Mouse (Mus musculus): ENCODE data around the gene Elovl1. TPM values are rescaled to one million over a fixed set of nuclear protein-coding genes. Genes with fewer than 3 reads are reported as not detected.

Elovl1 gene
- 187 TPM for polyA plus RNA-seq (2017; shearing (Covaris generic))

DNA sequence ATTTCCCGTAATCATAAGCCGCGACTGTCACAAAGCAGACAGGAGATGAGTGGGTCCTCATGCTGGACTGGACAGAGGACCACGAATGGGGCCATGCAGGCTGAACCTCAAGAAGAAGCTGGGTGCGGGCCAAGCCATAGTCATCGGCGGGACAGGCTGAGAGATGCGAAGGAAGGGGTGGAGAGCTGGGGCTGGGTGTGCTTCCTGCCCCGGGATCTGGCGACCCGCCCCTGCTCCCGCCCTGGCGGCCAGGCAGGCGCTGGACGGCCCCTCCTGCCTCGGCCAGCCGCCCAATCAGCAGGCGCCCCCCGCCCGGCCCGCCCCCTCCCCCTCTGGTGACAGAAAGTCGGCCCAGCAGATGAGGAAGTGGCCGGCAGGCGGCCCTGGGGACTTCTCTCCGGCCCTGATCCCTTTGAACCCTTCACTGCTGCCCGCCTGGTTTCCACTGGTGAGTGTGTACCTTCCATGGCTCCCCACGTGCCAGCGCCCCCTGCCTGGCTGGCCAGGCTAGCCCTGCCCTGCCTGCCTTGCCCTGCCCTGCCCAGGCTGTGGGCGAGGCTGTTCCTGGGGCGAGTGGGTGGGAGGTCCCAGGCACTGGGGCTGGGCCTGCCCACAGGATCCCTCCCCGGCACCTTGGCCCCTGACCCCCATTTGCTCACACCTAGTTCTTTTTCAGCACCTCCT, at the start of gene Elovl1:
Gene Elovl1 (plus strand): TSS at position 326 of the 684 bp plus-strand sequence.

DNA sequence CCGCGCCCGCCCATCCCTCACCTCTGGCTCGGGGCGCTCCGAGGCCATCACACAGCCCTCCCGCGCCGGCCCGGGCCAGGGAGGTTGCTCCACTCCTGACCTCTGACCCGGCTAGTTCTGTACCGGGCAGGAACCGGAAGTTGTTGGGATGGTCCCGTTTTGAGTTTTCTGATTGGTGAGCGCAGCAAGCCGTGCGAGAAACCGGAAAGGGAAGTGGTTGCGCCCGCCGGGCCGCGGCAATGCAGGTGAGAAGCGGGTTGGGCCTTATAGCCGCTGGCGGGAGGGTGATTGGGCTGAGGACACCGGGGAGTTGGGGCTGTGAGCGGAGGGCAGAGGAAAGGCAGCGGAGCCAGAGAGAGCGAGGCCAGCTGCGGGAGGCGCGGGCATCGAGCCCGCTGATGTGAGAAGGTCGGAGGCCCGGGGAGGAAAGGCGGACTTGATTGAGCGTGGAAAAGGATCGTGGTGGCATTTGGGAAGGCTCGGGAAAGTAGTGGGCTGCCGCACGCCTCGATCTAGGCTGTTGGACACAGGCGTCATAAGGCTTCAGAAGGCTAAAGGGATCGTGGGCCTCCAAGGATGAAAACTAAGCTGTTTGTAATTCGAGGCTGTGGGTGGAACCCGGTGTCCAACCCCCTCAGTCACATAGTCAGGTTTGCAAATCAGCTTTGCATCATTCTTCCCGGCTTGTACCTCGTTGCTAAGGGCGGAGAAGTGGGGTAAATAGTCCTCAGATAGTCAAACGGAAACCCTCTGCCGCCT, 18.6 kb upstream of the Elovl1 start, which contains the start of the genes Szt2 and Med8:
Gene Szt2 (minus strand): TSS at position 132 of the 759 bp plus-strand sequence.
Gene Med8 (plus strand): TSS at position 196 of the 759 bp plus-strand sequence.

GRCm38 (mm10) chr4:118436820-118437603, 9.1 kb downstream of the Elovl1 start, which contains the start of gene Cdc20:
Gene Cdc20 (minus strand): TSS chr4:118437352.

GRCm38 (mm10) chr4:118457345-118457975, 29.6 kb downstream of the Elovl1 start, which contains the start of gene Mpl:
Gene Mpl (minus strand): TSS chr4:118457513.

Other genes with a start within 250 kb of the Elovl1 start
- 31.2 TPM for gene Kdm4a, start 248.1 kb upstream of the Elovl1 start, polyA plus RNA-seq (2017; shearing (Covaris generic))
- 0.41 TPM for gene Ptprf, start 136.7 kb upstream of the Elovl1 start, polyA plus RNA-seq (2017; shearing (Covaris generic))
- gene Szt2, start 18.8 kb upstream of the Elovl1 start, polyA plus RNA-seq (2017; shearing (Covaris generic)): 17.5 TPM
- 125 TPM for gene Med8, start 18.8 kb upstream of the Elovl1 start, polyA plus RNA-seq (2017; shearing (Covaris generic))
- gene Cdc20, start 9.3 kb downstream of the Elovl1 start, polyA plus RNA-seq (2017; shearing (Covaris generic)): 19.7 TPM
- gene Mpl, start 29.4 kb downstream of the Elovl1 start, polyA plus RNA-seq (2017; shearing (Covaris generic)): not detected
- not detected for gene Tie1, start 62.0 kb downstream of the Elovl1 start, polyA plus RNA-seq (2017; shearing (Covaris generic))
- not detected for gene 2610528J11Rik, start 98.9 kb downstream of the Elovl1 start, polyA plus RNA-seq (2017; shearing (Covaris generic))
- not detected for gene Tmem125, start 116.0 kb downstream of the Elovl1 start, polyA plus RNA-seq (2017; shearing (Covaris generic))
- not detected for gene Cfap57, start 192.7 kb downstream of the Elovl1 start, polyA plus RNA-seq (2017; shearing (Covaris generic))
- 183 TPM for gene Ebna1bp2, start 192.7 kb downstream of the Elovl1 start, polyA plus RNA-seq (2017; shearing (Covaris generic))
- not detected for gene Olfr62, start 230.9 kb downstream of the Elovl1 start, polyA plus RNA-seq (2017; shearing (Covaris generic))